Mouse (Mus musculus): ENCODE measurements around the gene Ugt2b36.
"Not testable (repeated sequence)": the region's sequence is repeated elsewhere in the genome, so short reads cannot be mapped to it uniquely, and the experiment has no call there.

Ugt2b36 gene

DNA sequence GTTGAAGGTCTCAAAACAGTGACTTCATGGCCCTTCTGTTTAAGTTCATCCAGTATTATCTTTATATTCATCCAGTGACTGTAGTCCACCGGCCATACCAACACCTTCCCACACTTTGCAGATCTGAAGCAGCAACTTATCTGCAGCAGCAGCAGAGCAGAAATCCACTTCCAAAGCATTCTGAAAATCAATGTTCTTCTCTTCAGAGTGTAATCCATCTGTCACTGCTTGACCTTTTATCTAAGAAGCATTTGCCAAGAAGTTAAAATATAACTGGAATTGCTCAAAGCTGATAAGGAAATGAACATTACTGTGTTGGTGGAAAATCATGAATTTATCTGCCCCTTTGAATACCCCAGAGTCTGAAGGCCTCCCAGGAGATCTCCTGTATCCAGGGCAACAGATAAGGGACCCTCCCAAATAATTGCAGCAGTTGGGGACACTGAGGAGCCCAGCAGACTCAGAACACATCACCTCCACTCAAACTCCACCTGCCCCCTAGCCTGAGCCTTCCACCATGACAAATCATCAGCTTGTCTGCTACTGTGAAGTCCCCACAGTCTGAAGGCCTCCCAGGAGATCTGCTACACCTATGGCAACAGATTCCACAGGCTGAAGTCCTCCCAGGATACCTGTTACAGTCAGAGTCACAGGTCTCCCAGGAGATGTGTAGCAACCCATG is at the start of gene Ugt2b36:
TSS of gene Ugt2b36 (minus strand) at position 210 of the 682 bp plus-strand sequence.
- no peak for DNase-seq

DNA sequence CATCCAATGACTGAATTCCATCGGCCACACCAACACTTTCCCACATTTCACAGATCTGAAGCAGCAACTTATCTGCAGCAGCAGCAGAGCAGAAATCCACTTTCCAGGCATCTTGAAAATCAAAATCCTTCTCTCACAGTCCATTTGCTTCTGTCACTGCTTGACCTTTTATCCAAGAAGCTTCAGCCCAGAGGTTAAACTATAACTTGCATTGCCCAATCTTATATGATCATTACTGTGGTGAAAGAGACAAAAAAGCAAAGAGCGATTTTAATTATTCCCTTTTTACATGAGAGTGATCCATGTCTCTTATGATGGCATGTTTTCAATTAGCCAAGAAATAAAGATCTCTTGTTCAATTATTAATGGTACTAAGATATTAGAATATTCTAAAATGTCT is 47.8 kb upstream of the Ugt2b36 start, which contains the start of gene Ugt2b5:
TSS of gene Ugt2b5 (minus strand) at position 123 of the 400 bp plus-strand sequence.
- DNase-seq = not testable (repeated sequence)

DNA sequence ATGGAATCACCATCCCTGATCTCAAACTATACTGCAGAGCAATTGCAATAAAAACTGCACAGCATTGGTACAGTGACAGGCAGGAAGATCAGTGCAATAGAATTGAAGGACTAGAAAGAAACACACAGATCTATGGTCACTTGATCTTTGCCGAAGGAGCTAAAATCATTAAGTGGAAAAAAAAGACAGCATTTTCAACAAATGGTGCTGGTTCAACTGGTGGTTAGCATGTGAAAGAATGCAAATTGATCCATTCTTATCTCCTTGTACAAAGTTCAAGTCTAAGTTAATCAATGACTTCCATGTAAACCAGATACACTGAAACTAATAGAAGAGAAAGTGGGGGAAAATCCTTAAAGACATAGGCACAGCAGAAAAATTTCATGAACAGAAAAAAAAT is 11.3 kb upstream of the Ugt2b36 start:
- not testable (repeated sequence) for DNase-seq

DNA sequence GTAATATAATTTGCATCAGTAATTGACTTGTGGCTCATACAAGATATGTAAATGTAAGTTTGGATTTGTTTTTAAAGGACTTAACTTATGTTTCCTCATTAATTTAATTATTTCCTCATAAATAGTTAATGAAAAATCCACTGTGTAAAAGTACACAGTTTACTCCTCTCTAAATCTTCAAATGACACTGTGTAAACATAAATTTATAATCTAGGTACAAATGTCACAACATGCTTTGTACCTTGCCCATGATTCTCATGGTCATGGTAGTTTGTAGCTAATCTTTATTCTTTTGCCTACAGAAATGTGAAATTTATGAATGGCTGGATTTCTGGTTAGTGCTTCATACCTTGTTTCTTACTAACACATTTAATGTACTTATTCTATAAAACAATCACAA is 1.2 kb downstream of the Ugt2b36 start:
- no peak for DNase-seq

DNA sequence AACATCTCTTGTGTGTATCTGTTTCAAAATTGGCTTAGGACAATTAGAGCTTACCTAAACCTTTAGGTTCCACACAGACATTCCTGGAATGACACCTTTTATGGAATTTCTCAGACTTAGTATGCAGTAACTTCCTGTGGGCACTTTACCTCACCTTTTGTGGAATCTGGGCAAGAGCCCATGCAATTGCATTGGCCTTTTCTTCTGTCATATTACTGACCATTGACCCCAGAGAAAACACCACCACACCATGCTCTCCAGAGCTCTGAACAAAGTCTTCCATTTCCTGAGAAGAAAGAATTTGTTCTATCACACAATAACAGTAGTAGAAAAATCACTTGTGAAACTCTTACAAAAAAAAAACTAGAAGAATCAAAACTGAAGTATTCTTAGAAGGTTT is 3.1 kb downstream of the Ugt2b36 start:
- no peak for DNase-seq

DNA sequence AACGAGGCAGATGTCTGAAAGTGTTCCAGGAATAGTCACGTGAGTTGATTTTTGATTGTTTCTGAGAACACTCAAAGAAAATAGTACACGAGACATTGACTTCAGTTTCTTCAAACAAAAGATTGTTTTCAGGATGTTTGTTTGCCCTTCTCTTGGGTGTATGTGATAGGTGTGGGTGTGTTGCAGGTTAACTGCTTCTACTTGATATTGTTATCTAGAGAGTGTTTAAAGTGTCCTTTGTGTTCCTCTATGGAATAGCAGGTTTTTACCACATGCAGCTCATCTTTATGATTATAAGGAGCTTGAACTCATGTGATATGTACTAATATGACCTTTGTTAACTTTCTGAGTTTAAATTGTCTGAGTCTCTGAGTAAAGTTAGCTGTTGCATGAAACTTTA is 6.1 kb downstream of the Ugt2b36 start:
- DNase-seq = no peak

DNA sequence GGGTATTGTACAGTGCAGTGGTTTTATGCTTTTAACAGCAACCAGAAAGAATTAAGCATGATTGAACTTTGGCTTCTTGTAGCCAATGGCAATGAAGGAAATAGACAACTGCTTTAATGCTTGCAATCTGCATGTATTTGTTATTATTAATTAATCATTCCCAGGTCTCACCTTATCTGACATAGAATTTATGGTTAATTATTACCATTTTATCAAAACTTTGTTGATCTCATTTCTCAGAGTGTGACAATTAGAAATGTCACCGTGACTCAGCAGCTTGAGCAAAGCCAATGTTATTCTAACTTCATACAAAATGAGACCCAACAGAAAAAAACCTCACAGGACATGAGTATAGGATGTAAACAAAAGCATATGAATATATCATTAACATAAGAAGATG is 61.7 kb downstream of the Ugt2b36 start:
- no peak for DNase-seq

DNA sequence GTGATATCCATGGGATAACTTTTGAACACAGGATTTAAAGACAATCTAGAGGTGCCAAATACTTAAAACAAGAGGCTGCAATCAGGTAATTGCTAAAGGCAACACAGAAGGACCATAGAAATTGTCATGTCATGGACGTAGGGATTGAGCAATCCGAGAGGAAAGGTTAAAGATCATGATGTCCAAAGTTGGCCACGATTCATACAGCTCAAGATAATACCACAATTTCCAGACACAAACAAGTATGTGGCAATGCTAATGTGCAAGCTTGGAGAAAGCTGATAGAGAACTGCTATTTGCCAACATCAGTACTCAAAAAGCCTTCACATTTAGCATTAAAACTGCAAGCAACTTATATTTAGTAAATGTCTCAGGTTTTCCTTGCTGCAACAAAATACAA is 65.0 kb downstream of the Ugt2b36 start:
- no peak for DNase-seq
